Mouse (Mus musculus) urinary bladder, adult 18-20 months (tissue): Measurements from ENCODE around the gene Sipa1.

ENCODE experiments used
- DNase-seq, 2 experiments: peaks; one replicate each; pipeline ENCODE4 v3.0.0; 2022; ENCODE audit warnings: low spot score in 2 of 2, mixed read lengths in 2 of 2

The Sipa1 gene

GRCm38 (mm10) chr19:5605126-5605525 lies 58.4 kb downstream of the Sipa1 start:
- DNase-seq = no peak

GRCm38 (mm10) chr19:5603664-5604063 lies 59.8 kb downstream of the Sipa1 start:
- DNase-seq = no peak

- peak; percentile 66 for DNase-seq
Observed at GRCm38 (mm10) chr19:5601752-5602541, 61.6 kb downstream of the Sipa1 start, which contains the start of gene Rnaseh2c. Gene Rnaseh2c, plus strand, starts transcription at chr19:5601873.
